ENCODE assay signal across 8 mouse cellular contexts in the genomic region with DNA sequence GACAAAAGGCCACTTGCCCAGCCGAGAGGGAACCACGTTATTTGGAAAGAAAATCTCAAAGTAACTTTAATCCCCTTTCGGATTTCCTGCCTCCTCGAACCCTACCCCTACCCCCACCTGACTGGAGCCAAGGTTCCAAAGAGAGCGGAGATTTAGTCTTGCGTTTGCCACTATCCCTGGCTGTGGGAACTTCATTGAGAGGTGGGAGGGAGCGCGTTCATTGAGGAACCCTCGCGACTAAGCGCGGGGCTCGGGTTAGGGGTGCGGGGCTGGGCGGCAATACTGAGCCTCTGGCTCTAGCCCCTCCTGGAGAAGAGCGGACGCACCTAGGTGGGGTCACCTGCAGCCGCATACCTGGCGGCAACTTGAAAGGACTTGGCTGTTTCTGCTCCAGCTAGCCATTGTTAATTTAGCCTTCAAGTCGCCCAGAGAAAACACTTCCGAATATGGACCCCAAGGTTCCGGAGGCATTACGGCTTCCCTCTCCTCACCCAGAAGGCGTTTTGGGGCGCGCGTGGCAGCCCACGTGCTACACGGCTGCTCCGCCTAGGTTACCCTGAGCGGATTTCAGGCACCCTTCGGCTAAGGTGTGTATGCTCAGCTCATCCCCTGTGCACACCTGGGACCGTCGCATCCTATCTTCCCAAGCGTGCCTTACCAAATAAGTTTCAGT. TPM values are rescaled to one million over a fixed set of nuclear protein-coding genes. Genes with fewer than 3 reads are reported as not detected.
DNase-seq lines count a peak whose midpoint lies in the region; ATAC-seq and TF ChIP-seq lines count a peak whose summit lies in the region.

No protein-coding gene starts in this region.

- 2% methylated on average over 35 of the region's 35 CpGs for WGBS in heart, postnatal 0 days
- WGBS in limb, embryonic 11.5 days = 1% methylated on average over 35 of the region's 35 CpGs
- WGBS in midbrain, postnatal 0 days = 1% methylated on average over 35 of the region's 35 CpGs

- no peaks in the 10 kb centered on the region for H3K27me3 ChIP-seq in heart, postnatal 0 days (ENCODE audit: control insufficient read depth, insufficient read depth, low read length)
- no peaks in the 10 kb centered on the region for H3K27me3 ChIP-seq in limb, embryonic 11.5 days (ENCODE audit: control insufficient read depth, insufficient read depth, low read length)
- peaks cover 37% of the 10 kb centered on the region for H3K27me3 ChIP-seq in midbrain, postnatal 0 days (ENCODE audit: insufficient read depth, low read length)

- no peak for TF ChIP-seq CTCF in heart, postnatal 0 days (IDR thresholded peaks at IDR 0.05; ENCODE audit: low read depth)
- no peak for TF ChIP-seq CTCF in midbrain, postnatal 0 days (IDR thresholded peaks at IDR 0.05)

- ATAC-seq in heart, postnatal 0 days (ENCODE audit: insufficient read depth, low read depth) = no peak
- ATAC-seq in limb, embryonic 11.5 days (ENCODE audit: insufficient number of reproducible peaks, low FRiP score, low TSS enrichment, low read depth) = no peak
- no peak for ATAC-seq in midbrain, postnatal 0 days (ENCODE audit: low FRiP score)

- no peak for TF ChIP-seq EP300 in heart, postnatal 0 days (IDR thresholded peaks at IDR 0.05; ENCODE audit: low read depth)

- H3K9me3 ChIP-seq in heart, postnatal 0 days (replicated peaks; ENCODE audit: control insufficient read depth, low read length) = no peaks in the 10 kb centered on the region
- no peaks in the 10 kb centered on the region for H3K9me3 ChIP-seq in limb, embryonic 11.5 days (ENCODE audit: control insufficient read depth, low read length)
- no peaks in the 10 kb centered on the region for H3K9me3 ChIP-seq in midbrain, postnatal 0 days (ENCODE audit: low read length)

- no peak overlapping the region for H3K9ac ChIP-seq in heart, postnatal 0 days (replicated peaks; ENCODE audit: low read depth, low read length)
- H3K9ac ChIP-seq in limb, embryonic 11.5 days (ENCODE audit: low read length) = peak overlapping the region; percentile 63
- H3K9ac ChIP-seq in midbrain, postnatal 0 days (replicated peaks; ENCODE audit: low read length, poor library complexity, severe bottlenecking) = no peak overlapping the region

- DNase-seq in cerebellum, postnatal 14 days = peak; percentile 14 to 23
- DNase-seq in cerebellum, adult 11 months = no peak
- DNase-seq in embryo, embryonic 10.5 days (ENCODE audit: low spot score) = peak; percentile 81
- no peak for DNase-seq in heart, postnatal 0 days (ENCODE audit: low spot score)
- peak; percentile 70 for DNase-seq in limb, embryonic 11.5 days (ENCODE audit: low spot score)
- no peak for DNase-seq in midbrain, postnatal 0 days (ENCODE audit: low spot score)
- DNase-seq in T-cell, adult 2 months (ENCODE audit: low spot score) = no peak
- DNase-seq in layer of hippocampus, postnatal 36 days = no peak

- H3K27ac ChIP-seq in heart, postnatal 0 days (ENCODE audit: low read depth) = peak overlapping the region; percentile 74
- H3K27ac ChIP-seq in limb, embryonic 11.5 days (replicated peaks; ENCODE audit: low read depth, low read length) = peak overlapping the region; percentile 97
- no peak overlapping the region for H3K27ac ChIP-seq in midbrain, postnatal 0 days (ENCODE audit: low read depth, low read length)

- H3K4me3 ChIP-seq in heart, postnatal 0 days (ENCODE audit: low read depth, low read length) = peak overlapping the region; percentile 59
- peak overlapping the region; percentile 70 for H3K4me3 ChIP-seq in limb, embryonic 11.5 days (ENCODE audit: low read depth, low read length)
- peak overlapping the region; percentile 47; the same call in 1 of the 2 replicates for H3K4me3 ChIP-seq in midbrain, postnatal 0 days (ENCODE audit: low read depth, low read length)

- H3K36me3 ChIP-seq in heart, postnatal 0 days (replicated peaks; ENCODE audit: control insufficient read depth, insufficient read depth, low read length) = no peaks in the 10 kb centered on the region
- no peaks in the 10 kb centered on the region for H3K36me3 ChIP-seq in limb, embryonic 11.5 days (ENCODE audit: control insufficient read depth, insufficient read depth, low read length)
- no peaks in the 10 kb centered on the region for H3K36me3 ChIP-seq in midbrain, postnatal 0 days (ENCODE audit: insufficient read depth, low read length)

- peaks cover 30% of the 10 kb centered on the region for H3K4me1 ChIP-seq in heart, postnatal 0 days (ENCODE audit: control insufficient read depth, insufficient read depth)
- H3K4me1 ChIP-seq in limb, embryonic 11.5 days (ENCODE audit: control insufficient read depth, insufficient read depth, low read length) = peaks cover 18% of the 10 kb centered on the region
- peaks cover 13% of the 10 kb centered on the region for H3K4me1 ChIP-seq in midbrain, postnatal 0 days (ENCODE audit: insufficient read depth, low read length)

- H3K4me2 ChIP-seq in heart, postnatal 0 days (ENCODE audit: low read depth, low read length) = peak overlapping the region; percentile 99
- peak overlapping the region; percentile 84 for H3K4me2 ChIP-seq in limb, embryonic 11.5 days (ENCODE audit: low read depth, severe bottlenecking)
- H3K4me2 ChIP-seq in midbrain, postnatal 0 days (ENCODE audit: low read depth, low read length, poor library complexity, severe bottlenecking) = peak overlapping the region; percentile 93

RNA-seq across cellular contexts. Expression of gene Ccnd1, which starts 2.5 kb away (rescaled TPM):
- 68.2 and 70.0 TPM in 2 replicates for total RNA-seq in heart, postnatal 0 days (2014; rRNA removed; ENCODE audit: low replicate concordance)
- 58.9 and 61.7 TPM in 2 replicates for polyA plus RNA-seq in heart, postnatal 0 days (2015; fragmentation: Nextera tagmentation; extraction: Ambion mirVana)
- polyA plus RNA-seq in limb, embryonic 11.5 days (2014; fragmentation: Nextera tagmentation; extraction: Ambion mirVana) = 166 and 200 TPM in 2 replicates
- 26.3 and 32.8 TPM in 2 replicates for total RNA-seq in midbrain, postnatal 0 days (2014; rRNA removed)
- 17.9 and 18.5 TPM in 2 replicates for polyA plus RNA-seq in midbrain, postnatal 0 days (2015; fragmentation: Nextera tagmentation; extraction: Ambion mirVana)
- total RNA-seq in layer of hippocampus, postnatal 36 days (2021) = 10 to 100 TPM; 50.8 to 53.9 TPM

RNA-seq across cellular contexts. Expression of gene LTO1, which starts 27.3 kb away (rescaled TPM):
- 5.5 and 15.5 TPM in 2 replicates for total RNA-seq in heart, postnatal 0 days (2014; rRNA removed; ENCODE audit: low replicate concordance)
- 13.6 and 17.6 TPM in 2 replicates for polyA plus RNA-seq in heart, postnatal 0 days (2015; fragmentation: Nextera tagmentation; extraction: Ambion mirVana)
- polyA plus RNA-seq in limb, embryonic 11.5 days (2014; fragmentation: Nextera tagmentation; extraction: Ambion mirVana) = 22.6 and 23.3 TPM in 2 replicates
- 19.2 and 19.8 TPM in 2 replicates for total RNA-seq in midbrain, postnatal 0 days (2014; rRNA removed)
- 17.9 and 18.9 TPM in 2 replicates for polyA plus RNA-seq in midbrain, postnatal 0 days (2015; fragmentation: Nextera tagmentation; extraction: Ambion mirVana)
- total RNA-seq in layer of hippocampus, postnatal 36 days (2021) = 10 to 100 TPM; 26.2 TPM

RNA-seq across cellular contexts. Expression of gene Fgf15, which starts 45.9 kb away (rescaled TPM):
- not detected in 2 replicates for total RNA-seq in heart, postnatal 0 days (2014; rRNA removed; ENCODE audit: low replicate concordance)
- polyA plus RNA-seq in heart, postnatal 0 days (2015; fragmentation: Nextera tagmentation; extraction: Ambion mirVana) = not detected in 2 replicates
- polyA plus RNA-seq in limb, embryonic 11.5 days (2014; fragmentation: Nextera tagmentation; extraction: Ambion mirVana) = 0.47 and 0.52 TPM in 2 replicates
- total RNA-seq in midbrain, postnatal 0 days (2014; rRNA removed) = 7.9 and 9.3 TPM in 2 replicates
- polyA plus RNA-seq in midbrain, postnatal 0 days (2015; fragmentation: Nextera tagmentation; extraction: Ambion mirVana) = 3.8 and 5.1 TPM in 2 replicates
- total RNA-seq in layer of hippocampus, postnatal 36 days (2021) = not detected

Comparison
In these comparisons a context has a peak if more than half of its experiments do, and no peak if none do; other contexts are left out.
1. DNase-seq: peak in cerebellum, postnatal 14 days (2 of 2), embryo, embryonic 10.5 days (single experiment) and limb, embryonic 11.5 days (single experiment); none in cerebellum, adult 11 months (single experiment), heart, postnatal 0 days (single experiment), midbrain, postnatal 0 days (single experiment), T-cell, adult 2 months (single experiment) and layer of hippocampus, postnatal 36 days (0 of 2).
2. Peak in every context shown above with its lines, with median percentiles within 50 percentile points of each other: H3K4me2 ChIP-seq and H3K4me3 ChIP-seq.